Mouse (Mus musculus): Measurements from ENCODE around the gene Bzw2. TPM values are rescaled to one million over a fixed set of nuclear protein-coding genes. Genes with fewer than 3 reads are reported as not detected.

The Bzw2 gene
- total RNA-seq, 2 experiments from 2014 or later = 19.1 to 20.3 TPM

- DNase-seq (ENCODE audit: low spot score in 2 of 2) = no peak
These were observed 79.6 kb downstream of the Bzw2 start for GRCm38 (mm10) chr12:36078101-36078899.

- DNase-seq (ENCODE audit: low spot score in 2 of 2) = no peak
These were observed 85.0 kb downstream of the Bzw2 start for GRCm38 (mm10) chr12:36072860-36073259.

GRCm38 (mm10) chr12:36070231-36070630 lies 87.6 kb downstream of the Bzw2 start:
- DNase-seq (ENCODE audit: low spot score in 2 of 2) = no peak

- DNase-seq (ENCODE audit: low spot score in 2 of 2) = no peak
These were observed 90.3 kb downstream of the Bzw2 start for GRCm38 (mm10) chr12:36067538-36067937.

- DNase-seq (ENCODE audit: low spot score in 2 of 2) = no peak
These were observed 92.0 kb downstream of the Bzw2 start for GRCm38 (mm10) chr12:36065911-36066310.

GRCm38 (mm10) chr12:36057699-36058098 lies 100.2 kb downstream of the Bzw2 start:
- no peak for DNase-seq (ENCODE audit: low spot score in 2 of 2)

- DNase-seq (ENCODE audit: low spot score in 2 of 2) = no peak
These were observed 107.6 kb downstream of the Bzw2 start for GRCm38 (mm10) chr12:36050276-36050675.

- DNase-seq (ENCODE audit: low spot score in 2 of 2) = no peak
These were observed 110.3 kb downstream of the Bzw2 start for GRCm38 (mm10) chr12:36047593-36047992.

GRCm38 (mm10) chr12:36046196-36046595 lies 111.7 kb downstream of the Bzw2 start:
- no peak for DNase-seq (ENCODE audit: low spot score in 2 of 2)

- no peak for DNase-seq (ENCODE audit: low spot score in 2 of 2)
These were observed 113.2 kb downstream of the Bzw2 start for GRCm38 (mm10) chr12:36044691-36045090.

GRCm38 (mm10) chr12:36042348-36042778 lies 115.5 kb downstream of the Bzw2 start, which contains the start of gene Tspan13:
TSS of gene Tspan13 (minus strand) at chr12:36042500.
- DNase-seq (ENCODE audit: low spot score in 2 of 2) = peak; percentile 69 to 73

Other genes with a start within 250 kb of the Bzw2 start
- gene Agr3, start 232.5 kb downstream of the Bzw2 start, total RNA-seq (2021) = not detected
- not detected for gene Agr2, start 165.2 kb downstream of the Bzw2 start, total RNA-seq (2021)
- 10 to 100 TPM in 1 of 2 experiments, 1 to 10 TPM in 1; 9.6 to 15.6 TPM for gene Tspan13, start 115.6 kb downstream of the Bzw2 start, total RNA-seq (2021)
- 10 to 100 TPM; 20.7 to 28.0 TPM for gene Ankmy2, start 966 bp downstream of the Bzw2 start, total RNA-seq (2021)
- not detected for gene Lrrc72, start 95.3 kb upstream of the Bzw2 start, total RNA-seq (2021)
- under 1 TPM; 0.23 to 0.54 TPM for gene Sostdc1, start 156.1 kb upstream of the Bzw2 start, total RNA-seq (2021)
- 1 to 10 TPM; 5.9 to 6.8 TPM for gene Ispd, start 223.4 kb upstream of the Bzw2 start, total RNA-seq (2021)
- gene D630036H23Rik, start 224.1 kb upstream of the Bzw2 start, total RNA-seq (2021) = 1 to 10 TPM in 1 of 2 experiments, under 1 TPM in 1; 0.99 to 1.9 TPM

Measured in adrenal gland, adult 18-20 months (tissue).